Mouse (Mus musculus) adrenal gland, adult (tissue): Measurements from ENCODE around the gene Rprd1b.

Experiments
- DNase-seq, 2 experiments: peaks; one replicate each; pipeline ENCODE4 v3.0.0; 2022 to 2023; ENCODE audit warnings: low spot score in 1 of 2; ENCODE audit not compliant: inconsistent age in 2 of 2

Gene Rprd1b

GRCm38 (mm10) chr2:158079843-158080395 is 51.6 kb downstream of the Rprd1b start:
- no peak for DNase-seq

DNA sequence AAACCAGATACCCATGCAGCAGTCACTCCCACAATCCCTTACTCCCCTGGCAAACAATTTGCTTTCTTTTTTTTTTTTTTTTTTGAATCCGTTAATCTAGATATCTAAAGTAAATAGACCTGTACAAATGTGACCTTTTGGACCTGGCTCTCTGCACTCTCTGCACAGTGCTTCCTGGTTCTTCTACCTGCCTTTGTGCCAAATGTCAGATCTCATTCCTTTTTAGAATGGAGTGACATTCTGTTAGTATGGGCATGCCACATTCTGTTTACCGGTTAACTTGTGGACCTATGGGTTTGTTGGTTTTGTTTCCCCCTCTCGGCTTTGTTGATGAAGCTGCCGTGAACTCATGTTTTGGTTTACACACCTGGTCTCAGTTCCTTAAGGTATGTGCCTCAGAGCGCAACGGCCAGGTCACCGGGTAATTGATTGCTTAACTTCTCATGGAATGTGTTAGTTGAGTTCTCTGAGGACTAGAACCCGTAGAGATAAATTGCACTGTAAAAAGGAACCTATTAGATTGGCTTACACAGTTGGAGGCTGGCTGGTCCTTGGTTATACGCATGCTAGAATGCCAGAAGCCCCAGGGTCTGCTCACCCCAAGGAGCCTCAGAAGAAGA is 52.4 kb downstream of the Rprd1b start:
- DNase-seq: no peak

- DNase-seq: no peak
These were observed 56.2 kb downstream of the Rprd1b start for GRCm38 (mm10) chr2:158084486-158084885.

DNA sequence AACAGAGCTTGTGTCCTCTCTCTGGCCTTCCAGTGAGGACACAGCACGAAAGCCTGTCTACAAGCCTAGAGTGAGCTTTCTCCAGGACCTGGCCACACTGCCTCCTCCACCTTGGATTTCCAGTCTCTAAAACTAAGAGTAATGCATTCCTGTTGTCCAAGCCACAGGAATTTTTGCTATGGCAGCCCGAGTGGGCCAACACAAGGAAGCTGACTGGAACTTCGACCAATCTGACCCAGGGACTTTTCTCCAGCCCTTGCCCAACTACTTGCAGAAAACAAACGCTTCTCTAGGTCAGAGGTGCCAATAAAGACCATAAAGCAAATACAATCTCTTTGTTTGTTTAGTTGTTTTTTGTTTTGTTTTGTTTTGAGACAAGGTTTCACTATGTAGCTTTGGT is 61.8 kb downstream of the Rprd1b start:
- no peak for DNase-seq

DNA sequence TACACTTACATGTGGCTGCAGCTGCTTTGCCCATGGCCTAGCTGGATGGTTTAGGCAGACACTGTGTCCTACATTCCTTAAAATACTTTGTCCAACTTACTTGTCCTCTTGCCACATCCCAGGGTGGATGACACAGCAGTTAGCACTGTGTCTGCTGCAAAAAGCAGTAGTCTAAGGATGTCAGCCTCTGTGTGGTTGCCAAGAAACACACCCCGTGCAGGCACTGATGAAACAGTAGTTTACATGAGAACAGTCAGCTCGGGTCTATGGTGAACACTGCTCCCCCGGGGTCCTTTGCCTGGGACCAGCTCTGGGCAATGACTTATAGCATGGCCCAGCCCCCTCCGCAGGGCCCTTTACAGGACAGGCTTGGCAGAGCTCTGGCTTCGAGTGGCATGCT is 65.0 kb downstream of the Rprd1b start:
- peak in 1 of 2 experiments; percentile 48 for DNase-seq

DNA sequence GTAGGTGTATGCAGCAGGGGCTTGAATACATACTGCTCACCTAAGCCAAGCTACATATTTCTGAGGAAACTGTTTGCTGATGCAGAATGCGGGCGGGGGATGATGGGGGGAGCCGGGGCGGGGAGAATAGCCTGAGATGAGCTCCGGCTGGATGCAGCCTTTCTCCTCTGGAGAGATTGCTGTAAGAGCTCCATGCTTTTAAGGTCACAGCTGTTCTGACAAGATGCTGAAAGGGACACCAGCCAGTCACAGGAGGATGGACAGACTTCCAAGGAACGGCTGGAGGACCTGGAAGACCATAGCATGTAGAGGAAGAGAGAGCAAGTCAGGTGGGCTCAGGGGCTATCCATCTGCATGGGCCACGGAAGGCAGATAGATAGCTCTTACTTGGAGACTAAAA is 66.0 kb downstream of the Rprd1b start:
- no peak for DNase-seq

GRCm38 (mm10) chr2:158094846-158095245 is 66.5 kb downstream of the Rprd1b start:
- DNase-seq: no peak

- DNase-seq: no peak
These were observed 68.8 kb downstream of the Rprd1b start for GRCm38 (mm10) chr2:158097071-158097470.

- DNase-seq: no peak
These were observed 70.4 kb downstream of the Rprd1b start for GRCm38 (mm10) chr2:158098730-158099129.

- DNase-seq: no peak
These were observed 71.2 kb downstream of the Rprd1b start for GRCm38 (mm10) chr2:158099537-158099936.

DNA sequence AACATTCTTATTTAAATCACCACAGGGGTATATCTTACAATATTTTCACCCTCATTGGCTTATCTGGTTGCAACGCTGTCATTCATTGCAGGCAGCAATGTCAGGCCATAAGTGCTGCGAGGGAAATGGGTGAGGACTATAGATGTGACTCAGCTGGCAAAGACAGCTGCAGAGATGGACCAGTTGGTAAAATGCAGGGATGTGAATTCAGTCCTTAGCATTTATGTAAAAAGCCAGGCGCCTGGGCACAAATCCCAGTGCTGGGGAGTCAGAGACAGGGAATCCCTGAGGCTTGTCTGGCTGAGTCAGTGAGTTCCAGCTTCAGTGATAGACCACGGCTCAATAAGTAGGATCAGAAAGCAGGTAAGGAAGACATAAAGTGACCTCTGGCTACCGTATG is 73.5 kb downstream of the Rprd1b start:
- DNase-seq: no peak

- no peak for DNase-seq
These were observed 76.7 kb downstream of the Rprd1b start for GRCm38 (mm10) chr2:158104966-158105365.

DNA sequence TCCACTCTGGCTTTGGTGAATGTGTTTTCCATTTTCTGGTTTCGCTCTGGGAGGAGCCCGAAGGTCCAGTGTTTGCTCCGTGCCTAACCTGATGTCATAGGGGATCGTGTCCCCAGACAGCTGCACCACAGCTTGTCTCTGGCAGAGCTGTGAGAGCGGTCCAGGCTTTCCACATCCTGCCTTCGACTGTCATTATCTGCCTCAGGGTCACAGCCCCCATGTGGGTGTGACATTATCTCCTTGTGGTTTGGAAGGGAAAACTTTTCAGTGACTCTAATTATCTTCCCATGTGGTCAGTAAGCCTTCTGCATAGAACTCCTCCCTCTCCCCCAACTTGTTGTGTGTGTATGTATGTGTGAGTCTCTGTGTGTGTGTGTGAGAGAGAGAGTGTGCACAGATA is 77.3 kb downstream of the Rprd1b start:
- DNase-seq: no peak

DNA sequence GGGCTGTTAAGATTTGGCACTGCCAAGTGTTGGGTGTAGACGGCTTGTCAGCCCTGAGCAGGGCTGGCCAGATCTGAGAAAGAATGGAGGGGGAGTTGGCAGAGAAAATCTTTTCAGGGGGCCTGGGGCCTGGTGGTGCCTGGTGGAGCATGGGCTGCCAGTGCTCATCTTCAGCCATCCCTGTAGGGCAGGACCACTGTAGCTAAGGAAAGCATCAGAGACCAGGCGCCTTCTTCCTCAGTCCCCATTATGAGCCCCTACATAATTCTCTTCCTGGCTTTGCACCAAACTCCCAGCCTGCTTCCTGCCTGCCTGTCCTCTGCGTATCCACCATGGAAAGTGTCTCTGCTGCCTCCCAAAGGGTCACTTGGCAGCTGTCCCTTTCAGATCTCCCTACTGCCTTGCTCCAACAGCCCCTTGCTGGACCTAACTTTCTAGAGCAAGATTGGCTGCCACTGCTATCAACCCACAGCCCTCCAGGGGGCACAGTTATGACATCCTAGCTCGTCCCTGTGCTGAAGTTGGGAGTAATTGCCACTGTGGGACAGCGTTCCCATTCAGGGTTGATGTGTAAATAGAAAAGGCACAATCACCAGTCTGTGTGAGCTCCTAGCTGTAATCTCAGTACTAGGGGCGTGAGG is 78.8 kb downstream of the Rprd1b start:
- DNase-seq: peak; percentile 56 to 82

DNA sequence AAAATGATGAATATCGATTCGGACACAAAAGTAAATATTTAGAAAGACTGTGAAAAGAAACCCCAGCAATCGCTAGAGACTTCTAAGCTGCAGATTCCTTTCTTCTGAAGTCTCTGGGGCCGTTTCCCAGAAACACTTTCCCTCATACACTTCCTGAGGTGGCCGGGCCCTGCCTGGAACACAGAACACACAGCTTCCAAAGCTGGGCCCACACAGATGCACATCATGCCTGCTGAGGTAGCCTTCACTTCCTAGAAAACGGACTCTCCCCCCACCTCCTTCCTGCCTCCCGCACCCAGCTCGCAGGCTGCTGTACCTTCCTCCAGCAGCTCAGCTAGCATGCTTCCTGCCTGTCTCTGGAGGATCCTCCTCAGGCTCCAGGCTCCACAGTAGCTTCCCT is 81.2 kb downstream of the Rprd1b start:
- peak in 1 of 2 experiments; percentile 47 for DNase-seq

GRCm38 (mm10) chr2:158113591-158114257 is 85.4 kb downstream of the Rprd1b start:
- DNase-seq: peak; percentile 60 to 86

DNA sequence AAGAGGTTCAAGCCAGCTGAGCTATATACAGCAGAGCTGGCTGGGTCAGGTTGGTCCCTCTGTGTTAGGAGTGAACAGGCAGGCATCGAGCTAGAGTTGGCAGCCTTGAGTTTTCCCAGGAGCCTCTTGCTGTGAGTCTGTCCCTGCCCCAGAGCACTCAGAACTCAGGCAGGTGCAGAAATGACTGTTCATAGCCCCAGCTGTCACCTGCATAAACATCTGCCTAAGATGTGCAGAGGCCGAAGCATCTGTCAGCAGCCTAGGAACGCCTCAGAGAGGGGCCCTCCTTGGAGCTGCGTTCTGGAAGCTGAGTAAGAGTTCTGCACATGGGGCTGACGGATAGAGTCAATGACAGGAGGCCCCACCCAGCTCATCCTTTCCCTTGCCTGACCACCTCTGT is 86.6 kb downstream of the Rprd1b start:
- DNase-seq: no peak

- DNase-seq: no peak
These were observed 87.6 kb downstream of the Rprd1b start for GRCm38 (mm10) chr2:158115838-158116453.

DNA sequence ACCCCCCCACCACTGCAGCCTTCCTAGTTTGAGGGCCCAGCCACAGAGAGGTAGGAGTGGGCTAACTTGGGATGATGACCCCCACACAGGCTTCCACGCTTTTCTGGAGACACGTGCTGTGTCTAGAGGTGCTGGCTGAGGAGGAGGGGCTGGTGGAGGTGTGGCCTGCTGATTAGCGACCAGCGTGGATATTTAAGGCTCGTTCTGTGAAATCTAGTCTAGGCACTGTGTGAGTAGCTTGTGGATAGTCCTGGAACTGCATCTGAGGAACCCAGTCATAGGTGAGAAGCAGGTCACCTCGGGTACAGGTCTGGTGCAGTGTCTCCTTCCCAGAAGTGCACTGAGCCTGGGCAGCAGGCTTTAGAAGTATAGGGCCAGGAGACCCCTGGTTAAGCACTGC is 88.4 kb downstream of the Rprd1b start:
- no peak for DNase-seq

GRCm38 (mm10) chr2:158119145-158119544 is 90.8 kb downstream of the Rprd1b start:
- DNase-seq: no peak

- no peak for DNase-seq
These were observed 91.9 kb downstream of the Rprd1b start for GRCm38 (mm10) chr2:158120211-158120610.

- no peak for DNase-seq
These were observed 92.6 kb downstream of the Rprd1b start for GRCm38 (mm10) chr2:158120868-158121267.
